Mouse (Mus musculus) heart, adult 2 months (tissue): ENCODE results near the gene Tmem212.

ENCODE experiments used
- CTCF ChIP-seq: fragments of 200-600 bp; IDR thresholded peaks from 2 replicates; pipeline ENCODE4 v1.8.1; 2022; ENCODE audit warnings: antibody characterized with exemption, mild to moderate bottlenecking, moderate library complexity
- POLR2A ChIP-seq: fragments of 200-500 bp; IDR thresholded peaks from 2 replicates; pipeline ENCODE4 v1.6.1; 2011; ENCODE audit warnings: mild to moderate bottlenecking, low read depth, low read length, control low read depth; ENCODE audit not compliant: insufficient read depth

- no peak for TF ChIP-seq CTCF
- TF ChIP-seq POLR2A, result no peak
Observed at GRCm38 (mm10) chr3:27873268-27874073, 22.7 kb downstream of the Tmem212 start.
